Mouse (Mus musculus): Measurements from ENCODE around the gene 4933402N03Rik.

The 4933402N03Rik gene

DNA sequence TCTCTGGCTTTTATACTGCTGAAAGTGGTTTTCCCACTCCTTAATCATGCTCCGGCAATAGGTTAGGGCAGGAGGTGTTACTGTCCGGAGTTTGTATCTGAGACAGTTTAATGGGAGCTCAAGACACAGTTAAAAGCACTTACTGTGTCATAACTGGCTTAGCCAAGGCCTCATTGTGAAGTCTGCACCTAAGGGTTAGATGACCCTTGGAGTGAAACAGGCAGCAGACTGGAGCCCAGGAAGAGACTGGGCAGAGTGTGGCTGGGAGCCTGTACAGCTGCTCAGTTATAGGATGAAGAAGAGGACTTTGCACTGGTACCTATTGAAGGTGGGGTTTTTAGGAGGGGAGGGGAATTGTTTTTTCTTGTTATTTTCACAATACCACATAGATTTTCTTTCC is at the start of gene 4933402N03Rik:
Gene 4933402N03Rik, minus strand, starts transcription at position 101 of the 400 bp plus-strand sequence.
- no peak for DNase-seq (ENCODE audit: inconsistent age in 2 of 2, low spot score in 1 of 2)

- DNase-seq (ENCODE audit: inconsistent age in 2 of 2, low spot score in 1 of 2), result no peak
These were observed 41.9 kb upstream of the 4933402N03Rik start for GRCm38 (mm10) chr7:131187996-131188395.

GRCm38 (mm10) chr7:131187047-131187446 is 40.9 kb upstream of the 4933402N03Rik start:
- no peak for DNase-seq (ENCODE audit: inconsistent age in 2 of 2, low spot score in 1 of 2)

DNA sequence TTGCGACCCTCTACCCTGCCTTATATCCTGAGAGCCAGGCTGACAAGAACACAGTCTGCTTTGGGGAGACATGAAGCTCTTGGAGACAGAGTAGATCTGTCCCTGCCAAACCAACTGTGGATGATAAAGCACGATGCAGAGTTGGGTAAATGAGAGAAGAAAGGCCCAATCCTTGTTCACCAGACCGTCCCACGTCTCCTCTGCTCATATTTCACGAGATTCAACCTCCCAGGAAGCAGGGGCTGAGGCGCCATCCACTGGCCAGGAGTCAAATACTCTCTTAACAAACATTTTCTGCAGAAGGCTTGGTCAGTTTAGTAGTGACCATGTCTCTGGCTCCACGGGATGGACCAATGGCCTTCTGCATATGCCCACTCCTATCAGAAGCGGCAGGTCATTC is 38.2 kb upstream of the 4933402N03Rik start:
- no peak for DNase-seq (ENCODE audit: inconsistent age in 2 of 2, low spot score in 1 of 2)

DNA sequence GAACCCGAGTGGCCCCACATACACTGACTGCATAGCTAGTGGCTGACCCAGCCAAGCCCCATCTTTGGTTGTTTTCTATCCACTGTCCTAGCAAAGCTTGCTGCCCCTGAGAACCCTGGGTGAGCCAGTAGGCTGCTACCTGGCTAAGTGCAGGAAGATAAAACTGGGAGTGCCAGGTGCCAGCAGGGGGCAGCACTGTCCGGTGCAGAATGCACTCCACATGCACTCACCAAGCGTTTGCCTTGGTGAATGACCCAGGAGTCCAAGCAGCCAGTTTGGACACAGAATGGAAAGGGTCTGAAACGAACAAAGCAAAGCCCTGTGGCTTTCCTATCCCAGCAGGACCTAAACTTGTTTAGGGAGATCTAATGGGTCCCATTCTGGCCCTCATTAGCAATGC is 36.6 kb upstream of the 4933402N03Rik start:
- DNase-seq (ENCODE audit: inconsistent age in 2 of 2, low spot score in 1 of 2), result peak; percentile 33 to 68

- DNase-seq (ENCODE audit: inconsistent age in 2 of 2, low spot score in 1 of 2), result no peak
These were observed 28.0 kb upstream of the 4933402N03Rik start, which contains the start of gene 5430419D17Rik for GRCm38 (mm10) chr7:131174121-131174520. Gene 5430419D17Rik (plus strand): TSS chr7:131174402.

- DNase-seq (ENCODE audit: inconsistent age in 2 of 2, low spot score in 1 of 2), result no peak
These were observed 23.0 kb upstream of the 4933402N03Rik start for GRCm38 (mm10) chr7:131169099-131169498.

DNA sequence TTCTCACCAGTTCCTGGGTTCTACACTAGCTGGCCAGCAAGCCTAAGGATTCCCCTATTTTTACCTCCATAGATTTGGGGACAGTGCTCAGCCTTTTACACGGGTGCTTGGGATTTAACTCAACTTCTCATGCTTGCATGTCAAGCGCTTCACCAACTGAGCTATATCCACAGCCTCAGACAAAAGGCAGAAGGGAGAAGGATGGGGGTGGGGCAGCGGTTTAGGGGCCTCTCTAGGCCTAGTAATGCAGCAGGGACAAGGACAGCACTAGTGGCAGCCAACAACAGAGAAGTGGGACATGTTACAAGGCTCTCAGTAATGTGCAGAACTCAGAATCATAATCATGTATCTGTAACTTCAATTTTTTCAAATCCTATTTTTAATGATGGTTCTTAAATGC is 21.7 kb upstream of the 4933402N03Rik start:
- no peak for DNase-seq (ENCODE audit: inconsistent age in 2 of 2, low spot score in 1 of 2)

GRCm38 (mm10) chr7:131162251-131162650 is 16.1 kb upstream of the 4933402N03Rik start:
- no peak for DNase-seq (ENCODE audit: inconsistent age in 2 of 2, low spot score in 1 of 2)

GRCm38 (mm10) chr7:131153044-131153443 is 6.9 kb upstream of the 4933402N03Rik start:
- no peak for DNase-seq (ENCODE audit: inconsistent age in 2 of 2, low spot score in 1 of 2)

DNA sequence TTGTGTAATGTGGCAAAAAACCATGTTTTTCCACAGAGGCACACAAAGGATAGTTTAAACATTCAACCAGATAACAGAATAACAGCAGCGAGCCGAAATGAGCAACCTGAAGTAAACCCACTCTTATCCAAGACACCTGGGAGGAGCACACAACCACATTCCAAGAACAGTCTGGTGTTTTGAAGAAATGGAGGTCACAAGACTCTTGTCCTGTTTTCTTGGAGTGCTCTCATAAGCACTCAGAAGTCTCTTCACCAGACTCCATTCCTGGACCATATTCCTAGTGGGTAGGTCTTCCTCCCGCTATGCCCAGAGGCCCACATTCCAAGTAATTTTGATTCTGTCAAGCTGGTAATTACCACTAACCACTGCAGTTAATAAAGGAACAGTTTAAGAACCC is 4.1 kb upstream of the 4933402N03Rik start:
- DNase-seq (ENCODE audit: inconsistent age in 2 of 2, low spot score in 1 of 2), result no peak

DNA sequence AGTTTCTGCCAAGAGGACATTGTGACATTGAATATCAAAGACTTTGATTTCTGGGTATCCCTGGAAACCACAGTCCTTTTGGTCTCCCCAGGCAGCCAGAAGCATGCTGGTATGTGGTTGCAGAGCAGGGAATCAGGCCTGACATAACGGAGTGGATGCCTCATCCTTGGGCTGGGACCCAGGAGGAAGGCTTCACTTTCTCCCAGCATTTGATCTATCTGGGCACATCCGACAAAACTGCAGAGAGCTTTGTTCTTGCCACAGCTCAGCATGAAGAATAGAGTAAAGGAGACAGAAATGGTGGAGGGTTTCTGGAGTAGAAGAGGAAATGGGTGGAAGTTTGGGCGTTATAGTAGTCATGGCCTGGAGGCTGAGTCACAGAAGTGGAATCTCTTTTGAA is 12.9 kb downstream of the 4933402N03Rik start:
- DNase-seq (ENCODE audit: inconsistent age in 2 of 2, low spot score in 1 of 2), result no peak

DNA sequence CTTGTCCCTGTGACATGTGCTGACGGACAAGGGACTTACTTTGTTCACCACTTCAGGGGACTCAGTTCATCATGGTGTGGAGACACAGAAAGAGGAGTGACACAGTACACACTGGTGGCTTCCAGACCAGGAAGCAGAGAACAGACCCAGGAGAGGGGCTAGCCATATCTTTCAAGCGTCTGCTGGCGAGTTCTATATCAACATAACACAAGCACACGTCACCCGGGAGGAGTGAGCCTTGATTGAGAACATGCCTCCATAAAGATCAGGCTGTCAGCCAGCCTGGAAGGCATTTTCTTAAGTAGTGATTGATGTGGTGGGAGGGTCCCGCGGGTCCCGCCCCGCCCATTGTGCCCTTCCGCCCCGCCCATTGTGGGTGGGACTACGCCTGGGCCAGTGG is 16.1 kb downstream of the 4933402N03Rik start:
- no peak for DNase-seq (ENCODE audit: inconsistent age in 2 of 2, low spot score in 1 of 2)

DNA sequence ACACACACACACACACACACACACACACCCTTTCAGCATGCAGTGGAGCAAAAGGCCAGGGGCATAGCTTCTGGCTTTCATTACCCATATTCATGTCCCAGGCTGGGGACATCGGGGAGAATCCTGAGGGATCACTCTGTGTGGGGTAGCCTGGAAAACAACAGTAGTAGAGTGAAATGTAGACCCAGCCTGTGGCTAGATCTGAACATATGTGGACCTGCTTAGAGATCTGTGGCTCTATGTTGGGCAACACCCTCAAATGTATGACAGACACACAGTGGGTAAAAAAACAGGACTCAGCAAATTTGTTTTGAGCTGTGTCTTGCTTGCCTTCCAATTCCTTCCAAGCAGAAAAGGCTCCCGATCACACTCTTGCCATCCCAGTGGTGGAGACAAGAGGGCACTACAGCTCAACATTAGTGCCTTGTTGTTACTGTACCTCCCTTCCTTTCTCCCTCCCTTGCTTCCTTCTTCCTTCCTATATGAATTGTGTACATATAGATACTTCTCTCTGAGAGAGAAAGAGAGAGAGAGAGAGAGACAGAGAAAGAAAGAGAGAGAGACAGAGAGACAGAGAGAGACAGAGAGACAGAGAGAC is 23.8 kb downstream of the 4933402N03Rik start:
- no peak for DNase-seq (ENCODE audit: inconsistent age in 2 of 2, low spot score in 1 of 2)

GRCm38 (mm10) chr7:131114434-131114833 is 31.7 kb downstream of the 4933402N03Rik start:
- DNase-seq (ENCODE audit: inconsistent age in 2 of 2, low spot score in 1 of 2), result no peak

- peak; percentile 7 to 24 for DNase-seq (ENCODE audit: inconsistent age in 2 of 2, low spot score in 1 of 2)
These were observed 32.4 kb downstream of the 4933402N03Rik start for GRCm38 (mm10) chr7:131113676-131114075.

DNA sequence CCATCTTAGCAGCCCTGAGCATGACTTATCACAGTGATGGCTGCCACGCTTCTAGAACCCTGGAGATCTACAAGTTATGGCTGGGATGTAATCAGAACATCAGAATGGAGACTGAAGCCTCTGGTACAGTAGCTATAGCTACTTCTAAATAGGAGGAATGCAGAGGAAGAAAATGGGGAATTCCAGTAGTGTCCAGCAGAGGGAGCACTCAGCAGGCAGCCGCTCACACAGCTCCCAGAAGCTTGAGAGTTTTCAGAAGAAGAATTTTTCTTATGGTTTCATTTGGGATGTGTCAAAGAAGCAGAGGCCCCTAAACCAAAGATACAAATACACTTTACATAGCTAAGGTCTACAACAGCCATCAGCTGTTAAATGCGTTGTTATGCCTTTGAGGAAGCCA is 33.6 kb downstream of the 4933402N03Rik start:
- DNase-seq (ENCODE audit: inconsistent age in 2 of 2, low spot score in 1 of 2), result peak; percentile 33 to 84

Measured in adrenal gland, adult (tissue).